Mouse (Mus musculus) forebrain, postnatal 0 days (tissue): ENCODE results near the gene Btg2. TPM values are rescaled to one million over a fixed set of nuclear protein-coding genes. Genes with fewer than 3 reads are reported as not detected.
A peak's percentile ranks its signal among the peaks of the same experiment; 100 is the strongest.

ENCODE experiments used
- ATAC-seq: fragments of 200-750 bp; cut with Nextera tagmentation; 2 replicates; pipeline ENCODE4 v1.8.0; 2017; ENCODE audit warnings: mild to moderate bottlenecking, moderate library complexity
- DNase-seq: peaks from one replicate; pipeline ENCODE4 v3.0.0-alpha.2; 2015
- H3K27ac ChIP-seq: fragments of 300-500 bp; sonication (generic); 2 replicates; pipeline ENCODE4 v1.5.1; 2014; ENCODE audit warnings: low read depth, mild to moderate bottlenecking, antibody characterized with exemption, low read length, moderate library complexity, mixed read lengths
- H3K27me3 ChIP-seq: fragments of 300-500 bp; sonication (generic); 2 replicates; pipeline ENCODE4 v1.6.1; 2014; ENCODE audit warnings: mild to moderate bottlenecking, low read length, mixed read lengths; ENCODE audit not compliant: insufficient read depth
- H3K36me3 ChIP-seq: fragments of 300-500 bp; sonication (generic); 2 replicates; pipeline ENCODE4 v1.6.1; 2014; ENCODE audit warnings: mild to moderate bottlenecking, moderate library complexity; ENCODE audit not compliant: insufficient read depth
- H3K4me1 ChIP-seq: fragments of 300-500 bp; sonication (generic); 2 replicates; pipeline ENCODE4 v1.6.1; 2014; ENCODE audit warnings: antibody characterized with exemption; ENCODE audit not compliant: insufficient read depth
- H3K4me2 ChIP-seq: fragments of 300-500 bp; sonication (generic); 2 replicates; pipeline ENCODE4 v1.6.1; 2014; ENCODE audit warnings: low read depth, mild to moderate bottlenecking, moderate library complexity
- H3K4me3 ChIP-seq: fragments of 300-500 bp; sonication (generic); 2 replicates; pipeline ENCODE4 v1.5.1; 2014; ENCODE audit warnings: low read depth, low read length, mixed read lengths
- H3K9ac ChIP-seq: fragments of 300-500 bp; sonication (generic); 2 replicates; pipeline ENCODE4 v1.6.1; 2014; ENCODE audit warnings: mild to moderate bottlenecking
- H3K9me3 ChIP-seq: fragments of 300-500 bp; sonication (generic); 2 replicates; pipeline ENCODE4 v1.6.1; 2016; ENCODE audit warnings: low read length
- CTCF ChIP-seq: sonication (generic); IDR thresholded peaks from 2 replicates; pipeline ENCODE4 v1.5.1; 2016; ENCODE audit warnings: antibody characterized with exemption, control low read depth, low read depth
- WGBS: fragments of 180-500 bp; shearing (Covaris S2); extraction: QIAGEN DNeasy Blood & Tissue Kit; methylation state at CpG from one replicate; pipeline ENCODE4 v1.1.7; 2014; 5-methylcytosine and 5-hydroxymethylcytosine counted together
- polyA plus RNA-seq: library from polyadenylated mRNA; unstranded; fragments of >200 nt; fragmentation: Nextera tagmentation; extraction: Ambion mirVana; gene quantifications from 2 replicates; pipeline ENCODE4 v1.2.1, GENCODE M21; 2015
- total RNA-seq: library from RNA; depleted of rRNA; stranded (reverse); fragments of >200 nt; gene quantifications from 2 replicates; pipeline ENCODE4 v1.2.3, GENCODE M21; 2014

Btg2 gene
- total and polyA plus RNA-seq, 2 experiments from 2014 or later: 11.9 to 12.0 TPM

DNA sequence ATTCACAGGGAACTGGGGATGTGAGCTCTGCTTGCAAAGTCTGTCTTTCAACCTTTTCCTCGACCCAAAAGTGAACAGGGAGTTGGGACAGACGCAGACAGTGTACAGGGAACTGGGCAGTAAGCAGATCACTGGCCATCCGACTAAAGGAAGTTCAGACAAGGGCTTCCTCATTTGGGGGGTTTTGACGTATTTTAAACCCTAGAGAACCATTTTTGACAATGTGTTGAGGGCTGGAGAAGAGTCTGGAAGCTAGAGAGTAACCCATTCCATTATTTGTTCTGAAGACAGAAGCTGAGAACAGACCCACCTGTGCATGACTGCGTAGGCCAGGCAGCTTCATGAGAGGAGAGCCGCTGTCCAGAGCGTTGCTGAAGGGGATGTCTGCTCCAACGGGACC, 4.8 kb upstream of the Btg2 start:
- no peak for DNase-seq
- no peak overlapping the region for H3K27ac ChIP-seq
- no peak overlapping the region for H3K4me2 ChIP-seq
- no peak overlapping the region; the same call in 1 of the 2 replicates for H3K9ac ChIP-seq
- H3K36me3 ChIP-seq: no peaks in the 10 kb centered on the region
- no peak for TF ChIP-seq CTCF
- H3K9me3 ChIP-seq: no peaks in the 10 kb centered on the region
- 88% methylated on average over 8 of the region's 8 CpGs for WGBS
- H3K4me1 ChIP-seq: peaks cover 3% of the 10 kb centered on the region; the same call in 1 of the 2 replicates
- H3K4me3 ChIP-seq: no peak overlapping the region
- no peaks in the 10 kb centered on the region for H3K27me3 ChIP-seq
- ATAC-seq: no peak

DNA sequence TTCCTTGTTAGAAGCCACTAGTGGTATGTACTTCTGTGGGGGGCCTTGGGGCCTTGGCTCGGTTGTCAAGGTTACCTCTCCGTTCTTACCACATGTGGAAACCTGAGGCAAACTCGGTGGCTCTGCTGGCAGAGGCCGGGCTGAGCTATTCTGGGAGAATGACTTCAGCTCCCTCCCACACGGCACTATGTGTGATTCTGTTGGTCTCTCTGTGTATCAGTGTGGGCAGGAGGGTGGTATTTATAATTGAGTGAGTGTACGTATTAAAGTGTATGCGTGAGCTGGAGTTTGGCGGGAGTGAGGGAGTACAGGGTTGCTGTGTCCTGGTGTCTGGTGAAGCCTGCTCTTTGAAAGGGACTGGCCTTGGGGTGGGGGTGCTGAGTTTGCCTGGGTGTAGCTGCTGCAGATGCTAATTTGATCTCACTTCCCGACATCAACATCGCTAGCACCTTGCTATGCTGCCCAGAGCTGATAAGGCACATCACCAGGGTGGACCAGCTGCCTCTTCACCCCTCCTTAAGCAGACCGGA, 4.1 kb upstream of the Btg2 start:
- Histone ChIP-seq H3K4me2 (no peak overlapping the region), H3K4me3 (no peak overlapping the region), H3K27me3 (no peaks in the 10 kb centered on the region), H3K27ac (no peak overlapping the region), H3K9ac (no peak overlapping the region; the same call in 1 of the 2 replicates), H3K9me3 (no peaks in the 10 kb centered on the region), H3K4me1 (peaks cover 3% of the 10 kb centered on the region; the same call in 1 of the 2 replicates), H3K36me3 (no peaks in the 10 kb centered on the region)
- ATAC-seq: no peak; the same call in 1 of the 2 replicates
- DNase-seq: peak; percentile 41
- 58% methylated on average over 11 of the region's 11 CpGs for WGBS
- TF ChIP-seq CTCF: no peak

DNA sequence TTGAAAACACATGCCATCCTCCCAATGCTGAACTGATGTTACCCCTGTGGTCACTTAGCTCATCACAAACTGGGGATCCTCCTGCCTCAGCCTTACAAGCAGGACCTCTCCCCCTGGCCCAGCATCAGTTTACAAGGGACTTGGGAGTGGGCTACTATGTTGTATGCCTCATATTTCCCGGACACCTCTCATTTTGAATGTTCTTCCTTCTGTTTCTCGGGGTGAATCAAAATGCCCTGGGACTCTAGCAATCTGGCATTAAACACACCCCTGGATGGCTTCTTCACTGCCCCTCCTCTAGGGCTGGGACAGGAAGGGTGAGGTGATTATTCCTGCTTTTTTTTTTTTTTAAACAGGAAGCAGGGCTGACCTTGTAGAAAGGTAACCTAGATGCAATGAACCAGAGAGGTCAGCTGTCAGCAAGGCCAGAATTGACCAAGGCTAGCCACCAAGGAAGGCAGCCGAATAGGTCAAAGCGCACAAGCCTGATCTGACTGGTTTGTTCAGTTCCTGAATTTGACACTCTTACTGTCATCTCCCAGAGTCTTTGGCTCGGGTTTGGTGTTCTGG, 2.0 kb upstream of the Btg2 start:
- H3K36me3 ChIP-seq: no peaks in the 10 kb centered on the region
- TF ChIP-seq CTCF: no peak
- no peaks in the 10 kb centered on the region for H3K27me3 ChIP-seq
- peaks cover 3% of the 10 kb centered on the region; the same call in 1 of the 2 replicates for H3K4me1 ChIP-seq
- H3K27ac ChIP-seq: no peak overlapping the region
- no peak overlapping the region for H3K4me2 ChIP-seq
- no peaks in the 10 kb centered on the region for H3K9me3 ChIP-seq
- no peak overlapping the region for H3K9ac ChIP-seq
- ATAC-seq (no peak), DNase-seq (no peak)
- WGBS: 92% methylated on average over 5 of the region's 5 CpGs
- no peak overlapping the region for H3K4me3 ChIP-seq

DNA sequence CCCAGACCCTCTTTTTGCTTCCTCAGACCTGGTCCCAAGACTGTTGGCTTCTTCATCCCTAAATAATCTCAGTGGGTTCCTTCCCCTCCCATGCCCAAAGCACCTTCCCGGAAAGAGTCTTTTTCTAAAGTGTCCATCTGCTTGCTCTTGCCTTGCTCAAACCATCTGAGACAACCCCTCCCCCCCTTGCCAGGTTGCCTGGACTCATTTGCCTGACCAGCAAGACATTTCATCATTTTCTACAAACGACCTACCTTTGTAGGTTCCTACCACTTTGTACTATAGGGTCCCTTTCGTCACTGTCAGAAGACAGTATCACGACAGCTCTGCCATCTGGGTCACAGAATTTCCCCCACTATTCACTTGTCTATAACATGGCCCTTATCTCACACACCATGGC, 1.5 kb upstream of the Btg2 start:
- no peak for DNase-seq
- no peaks in the 10 kb centered on the region for H3K27me3 ChIP-seq
- H3K9me3 ChIP-seq: no peaks in the 10 kb centered on the region
- ATAC-seq: no peak
- H3K9ac ChIP-seq: no peak overlapping the region
- H3K36me3 ChIP-seq: no peaks in the 10 kb centered on the region
- H3K27ac ChIP-seq: no peak overlapping the region
- no peak for TF ChIP-seq CTCF
- 72% methylated on average over 4 of the region's 4 CpGs for WGBS
- H3K4me1 ChIP-seq: peaks cover 3% of the 10 kb centered on the region; the same call in 1 of the 2 replicates
- no peak overlapping the region for H3K4me3 ChIP-seq
- H3K4me2 ChIP-seq: no peak overlapping the region

- TF ChIP-seq CTCF: no peak
- peak overlapping the region; percentile 88 for H3K4me3 ChIP-seq
- peak; percentile 30 for DNase-seq
- no peak; the same call in 1 of the 2 replicates for ATAC-seq
- H3K4me1 ChIP-seq: peaks cover 3% of the 10 kb centered on the region; the same call in 1 of the 2 replicates
- peak overlapping the region; percentile 82 for H3K9ac ChIP-seq
- no peaks in the 10 kb centered on the region for H3K36me3 ChIP-seq
- no peaks in the 10 kb centered on the region for H3K9me3 ChIP-seq
- H3K4me2 ChIP-seq: peak overlapping the region; percentile 80
- 2% methylated on average over 9 of the region's 9 CpGs for WGBS
- H3K27me3 ChIP-seq: no peaks in the 10 kb centered on the region
- peak overlapping the region; percentile 81 for H3K27ac ChIP-seq
Observed at GRCm38 (mm10) chr1:134079477-134080163, 700 bp upstream of the Btg2 start.

- ATAC-seq: 0 out of 2 replicates have a peak, but pooled peaks have one; percentile 1
- Histone ChIP-seq H3K9ac (peak overlapping the region; percentile 82), H3K4me3 (peak overlapping the region; percentile 88), H3K4me1 (0 out of 2 replicates have a peak, but pooled peaks cover 3% of the 10 kb centered on the region), H3K27ac (peak overlapping the region; percentile 75), H3K27me3 (no peaks in the 10 kb centered on the region), H3K36me3 (no peaks in the 10 kb centered on the region), H3K4me2 (peak overlapping the region; percentile 80), H3K9me3 (no peaks in the 10 kb centered on the region)
- WGBS: 3% methylated on average over 19 of the region's 19 CpGs
- TF ChIP-seq CTCF: no peak
- peak; percentile 59 for DNase-seq
Observed at GRCm38 (mm10) chr1:134078061-134078795, 692 bp downstream of the Btg2 start.
